Mouse (Mus musculus): ENCODE results near the gene Gstt3. TPM values are rescaled to one million over a fixed set of nuclear protein-coding genes. Genes with fewer than 3 reads are reported as not detected.
"Not testable (repeated sequence)": the region's sequence is repeated elsewhere in the genome, so short reads cannot be mapped to it uniquely, and the experiment has no call there.

Gstt3 gene
- polyA plus RNA-seq, 1 experiment from 2014 or later = 6.3 TPM

DNA sequence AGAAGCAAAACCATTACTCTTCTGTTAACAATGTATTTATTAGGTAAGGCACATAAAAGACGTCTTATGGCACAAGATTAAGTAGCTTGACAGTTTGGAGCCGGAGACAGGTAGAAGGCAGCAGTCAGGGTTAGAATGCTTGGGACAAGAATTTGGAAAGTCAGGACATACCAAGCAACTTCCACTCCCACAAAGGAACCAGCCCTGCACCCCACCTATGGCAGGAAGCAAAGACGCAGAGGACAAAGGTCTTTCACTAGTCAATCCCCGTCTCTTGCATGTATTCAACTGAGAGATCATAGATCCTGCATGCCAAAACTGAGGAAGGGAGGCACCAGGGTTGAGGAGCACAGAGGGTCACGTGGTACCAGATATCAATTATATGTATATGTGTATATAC lies 7.1 kb downstream of the Gstt3 start:
- Histone ChIP-seq H3K9me3 (ENCODE audit: control insufficient read depth, low read length) (no peaks in the 10 kb centered on the region), H3K27me3 (replicated peaks; ENCODE audit: control insufficient read depth, insufficient read depth, low read length) (peaks cover 6% of the 10 kb centered on the region), H3K4me1 (replicated peaks; ENCODE audit: control insufficient read depth, insufficient read depth, low read length) (peaks cover 3% of the 10 kb centered on the region), H3K27ac (ENCODE audit: low read depth, low read length) (no peak overlapping the region), H3K4me3 (ENCODE audit: low read depth, low read length) (no peak overlapping the region), H3K36me3 (ENCODE audit: control insufficient read depth, insufficient read depth, low read length) (no peaks in the 10 kb centered on the region), H3K4me2 (no peak overlapping the region; the same call in 1 of the 2 replicates), H3K9ac (ENCODE audit: low read depth, low read length) (no peak overlapping the region)
- DNase-seq (ENCODE audit: low spot score) (no peak), ATAC-seq (replicated peaks; ENCODE audit: low FRiP score) (no peak)
- WGBS = 83% methylated on average over 5 of the region's 5 CpGs

DNA sequence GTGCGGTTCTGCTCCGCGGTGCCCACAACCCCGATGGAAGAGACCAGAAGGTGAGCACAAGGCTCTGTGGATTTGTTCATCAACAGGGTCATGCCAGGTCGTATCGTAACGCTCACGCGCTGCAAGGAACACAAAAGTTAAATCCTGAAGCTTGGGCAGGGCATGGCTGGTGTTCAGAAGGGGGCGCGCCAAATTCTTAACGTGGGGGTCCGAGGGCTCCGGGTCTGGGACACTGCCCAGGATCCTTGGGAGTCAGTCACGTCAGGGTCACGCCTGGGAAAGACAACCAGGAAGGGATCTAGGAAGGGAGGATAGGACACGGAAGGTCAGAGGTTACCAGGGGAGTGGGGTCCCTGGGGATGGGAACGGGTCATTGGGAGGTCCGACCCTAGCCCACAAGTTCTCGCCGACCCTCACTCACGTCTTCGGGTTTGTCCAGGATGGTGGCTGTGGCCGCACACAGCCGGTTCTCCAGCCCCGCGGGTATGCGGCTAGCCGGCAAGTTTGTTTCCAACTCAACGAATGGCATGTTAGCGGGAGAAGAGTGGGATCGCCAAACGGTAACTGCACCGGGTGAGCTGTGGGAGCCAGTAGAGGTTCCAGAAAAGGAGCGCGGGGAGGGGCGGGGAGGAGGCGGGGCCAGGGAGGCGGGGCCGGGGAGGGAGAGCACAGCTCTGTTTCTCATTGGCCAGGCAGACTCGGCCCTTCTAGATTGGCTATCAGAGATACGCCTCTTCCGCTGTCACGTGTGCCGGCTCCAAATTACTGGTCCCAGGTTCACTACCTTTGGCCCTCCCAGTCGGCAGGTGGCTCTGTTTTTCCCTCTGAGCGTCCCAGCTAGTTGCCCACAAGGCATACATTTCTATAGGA lies 8.2 kb downstream of the Gstt3 start, which contains the start of gene Ddt:
Gene Ddt, minus strand, starts transcription at position 620 of the 870 bp plus-strand sequence.
- no peaks in the 10 kb centered on the region for H3K36me3 ChIP-seq (ENCODE audit: control insufficient read depth, insufficient read depth, low read length)
- no peaks in the 10 kb centered on the region for H3K9me3 ChIP-seq (ENCODE audit: control insufficient read depth, low read length)
- ATAC-seq (replicated peaks; ENCODE audit: low FRiP score) (peak; percentile 91), DNase-seq (ENCODE audit: low spot score) (peak; percentile 85)
- H3K9ac ChIP-seq (ENCODE audit: low read depth, low read length) = peak within 1 kb of the TSS; percentile 70
- peaks cover 3% of the 10 kb centered on the region for H3K4me1 ChIP-seq (replicated peaks; ENCODE audit: control insufficient read depth, insufficient read depth, low read length)
- under 1% methylated on average over 43 of the region's 47 CpGs for WGBS
- peaks cover 3% of the 10 kb centered on the region; the same call in 1 of the 2 replicates for H3K27me3 ChIP-seq (replicated peaks; ENCODE audit: control insufficient read depth, insufficient read depth, low read length)
- peak within 1 kb of the TSS; percentile 100 for H3K4me2 ChIP-seq
- H3K4me3 ChIP-seq (ENCODE audit: low read depth, low read length) = peak within 1 kb of the TSS; percentile 64
- peak within 1 kb of the TSS; percentile 65; the same call in 1 of the 2 replicates for H3K27ac ChIP-seq (ENCODE audit: low read depth, low read length)

- H3K27me3 ChIP-seq (replicated peaks; ENCODE audit: control insufficient read depth, insufficient read depth, low read length); DNase-seq (ENCODE audit: low spot score); H3K36me3 ChIP-seq (ENCODE audit: control insufficient read depth, insufficient read depth, low read length); H3K4me3 ChIP-seq (ENCODE audit: low read depth, low read length); H3K9ac ChIP-seq (ENCODE audit: low read depth, low read length); H3K27ac ChIP-seq (ENCODE audit: low read depth, low read length); ATAC-seq (replicated peaks; ENCODE audit: low FRiP score); H3K4me1 ChIP-seq (replicated peaks; ENCODE audit: control insufficient read depth, insufficient read depth, low read length); H3K4me2 ChIP-seq; H3K9me3 ChIP-seq (ENCODE audit: control insufficient read depth, low read length): not testable (repeated sequence)
- 32% methylated on average over 5 of the region's 5 CpGs for WGBS
Observed at GRCm38 (mm10) chr10:75767756-75768155, 13.5 kb downstream of the Gstt3 start.

DNA sequence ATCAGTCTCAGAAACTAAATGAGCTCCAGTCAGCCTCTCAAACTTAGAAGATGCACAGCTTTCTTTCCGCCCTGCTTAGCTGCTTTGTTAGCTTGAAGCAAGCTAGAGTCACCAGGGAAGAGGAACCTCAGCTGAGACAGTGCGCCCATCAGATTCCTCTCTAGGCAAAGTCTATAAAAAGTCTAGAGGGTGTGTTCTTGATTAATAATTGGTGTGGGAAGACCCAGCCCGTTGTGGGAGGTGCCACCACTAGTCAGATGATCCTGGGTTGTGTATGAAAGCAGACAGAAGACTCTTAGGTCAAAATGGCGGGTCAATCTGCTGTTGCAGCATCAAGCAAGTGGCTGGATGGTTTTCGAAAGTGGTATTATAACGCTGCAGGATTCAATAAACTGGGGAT lies 14.4 kb downstream of the Gstt3 start:
- H3K4me1 ChIP-seq (replicated peaks; ENCODE audit: control insufficient read depth, insufficient read depth, low read length) = peaks cover 3% of the 10 kb centered on the region
- no peak for DNase-seq (ENCODE audit: low spot score)
- WGBS = 76% methylated on average over 6 of the region's 6 CpGs

DNA sequence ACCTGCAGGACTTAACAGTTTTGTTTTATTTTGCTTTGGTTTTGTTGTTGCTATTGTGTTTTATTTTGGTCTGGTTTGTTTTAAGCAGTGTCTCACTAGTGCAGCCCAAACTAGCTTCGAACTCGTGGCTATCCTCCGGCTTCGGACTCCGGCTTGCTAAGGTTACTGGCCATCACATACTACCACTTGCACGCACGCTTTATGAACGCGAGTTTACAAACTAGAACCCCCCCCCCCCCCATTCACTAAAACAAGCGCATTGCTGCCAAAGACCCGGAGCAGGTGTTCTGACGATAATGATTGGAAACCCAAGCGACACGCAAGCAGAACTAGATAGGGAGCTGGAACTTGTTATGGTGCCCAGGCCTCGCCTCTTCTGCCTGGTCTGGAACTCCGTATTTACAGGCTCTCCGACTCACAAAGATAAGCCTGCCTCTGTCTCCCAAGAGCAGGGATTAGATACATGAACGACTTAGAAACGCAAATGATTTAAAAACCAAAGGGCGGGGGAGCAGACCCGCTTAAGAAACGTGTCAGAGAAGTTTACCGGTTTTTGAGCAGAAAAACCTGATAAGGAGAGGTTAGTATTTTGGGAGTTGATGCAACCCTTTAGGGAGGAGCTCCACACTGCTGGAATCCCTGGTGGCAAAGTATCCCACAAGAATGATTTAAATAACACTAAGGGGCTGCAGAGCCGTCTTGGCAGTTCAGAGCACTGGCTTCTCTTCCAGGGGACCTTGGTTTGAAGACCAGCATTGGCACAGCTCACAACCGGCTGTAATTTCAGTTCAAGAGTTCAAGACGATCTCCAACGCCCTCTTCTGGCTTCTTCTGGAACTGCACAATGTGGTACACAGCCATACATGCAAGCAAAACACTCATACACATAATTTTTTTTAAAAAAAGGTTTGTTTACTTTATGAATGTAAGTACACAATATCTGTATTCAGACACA lies 16.4 kb downstream of the Gstt3 start:
- Histone ChIP-seq H3K27me3 (replicated peaks; ENCODE audit: control insufficient read depth, insufficient read depth, low read length) (no peaks in the 10 kb centered on the region), H3K4me2 (peak overlapping the region; percentile 87), H3K36me3 (ENCODE audit: control insufficient read depth, insufficient read depth, low read length) (peaks cover 10% of the 10 kb centered on the region; the same call in 1 of the 2 replicates), H3K4me1 (replicated peaks; ENCODE audit: control insufficient read depth, insufficient read depth, low read length) (peaks cover 3% of the 10 kb centered on the region; the same call in 1 of the 2 replicates), H3K27ac (ENCODE audit: low read depth, low read length) (peak overlapping the region; percentile 91), H3K9me3 (ENCODE audit: control insufficient read depth, low read length) (no peaks in the 10 kb centered on the region), H3K9ac (ENCODE audit: low read depth, low read length) (peak overlapping the region; percentile 62), H3K4me3 (ENCODE audit: low read depth, low read length) (peak overlapping the region; percentile 79)
- WGBS = 1% methylated on average over 27 of the region's 27 CpGs
- ATAC-seq (replicated peaks; ENCODE audit: low FRiP score) (peak; percentile 60), DNase-seq (ENCODE audit: low spot score) (peak; percentile 83)

More for the DNA sequence above, 14.4 kb downstream of the Gstt3 start:
- Histone ChIP-seq H3K36me3 (ENCODE audit: control insufficient read depth, insufficient read depth, low read length) (no peaks in the 10 kb centered on the region), H3K27me3 (replicated peaks; ENCODE audit: control insufficient read depth, insufficient read depth, low read length) (no peaks in the 10 kb centered on the region), H3K9me3 (ENCODE audit: control insufficient read depth, low read length) (no peaks in the 10 kb centered on the region), H3K4me3 (ENCODE audit: low read depth, low read length) (no peak overlapping the region), H3K9ac (ENCODE audit: low read depth, low read length) (no peak overlapping the region), H3K27ac (ENCODE audit: low read depth, low read length) (no peak overlapping the region), H3K4me2 (no peak overlapping the region)
- ATAC-seq (replicated peaks; ENCODE audit: low FRiP score) = no peak

GRCm38 (mm10) chr10:75763682-75764518 lies 17.3 kb downstream of the Gstt3 start, which contains the start of gene Cabin1:
Gene Cabin1 (minus strand): TSS chr10:75764341.
- H3K27me3 ChIP-seq (replicated peaks; ENCODE audit: control insufficient read depth, insufficient read depth, low read length) = no peaks in the 10 kb centered on the region
- peaks cover 3% of the 10 kb centered on the region; the same call in 1 of the 2 replicates for H3K4me1 ChIP-seq (replicated peaks; ENCODE audit: control insufficient read depth, insufficient read depth, low read length)
- ATAC-seq (replicated peaks; ENCODE audit: low FRiP score) (peak; percentile 95), DNase-seq (ENCODE audit: low spot score) (peak; percentile 97)
- peak within 1 kb of the TSS; percentile 87 for H3K4me2 ChIP-seq
- H3K27ac ChIP-seq (ENCODE audit: low read depth, low read length) = peak within 1 kb of the TSS; percentile 91
- H3K4me3 ChIP-seq (ENCODE audit: low read depth, low read length) = peak within 1 kb of the TSS; percentile 79
- H3K36me3 ChIP-seq (ENCODE audit: control insufficient read depth, insufficient read depth, low read length) = peaks cover 14% of the 10 kb centered on the region; the same call in 1 of the 2 replicates
- peak within 1 kb of the TSS; percentile 62 for H3K9ac ChIP-seq (ENCODE audit: low read depth, low read length)
- no peaks in the 10 kb centered on the region for H3K9me3 ChIP-seq (ENCODE audit: control insufficient read depth, low read length)
- under 1% methylated on average over 60 of the region's 61 CpGs for WGBS

- peaks cover 14% of the 10 kb centered on the region; the same call in 1 of the 2 replicates for H3K36me3 ChIP-seq (ENCODE audit: control insufficient read depth, insufficient read depth, low read length)
Observed at GRCm38 (mm10) chr10:75762413-75762812, 18.8 kb downstream of the Gstt3 start.

More at GRCm38 (mm10) chr10:75762413-75762812, 18.8 kb downstream of the Gstt3 start:
- ATAC-seq (replicated peaks; ENCODE audit: low FRiP score) (peak; percentile 60), DNase-seq (ENCODE audit: low spot score) (no peak)
- Histone ChIP-seq H3K4me3 (ENCODE audit: low read depth, low read length) (peak overlapping the region; percentile 33), H3K9ac (ENCODE audit: low read depth, low read length) (peak overlapping the region; percentile 43; the same call in 1 of the 2 replicates), H3K4me2 (peak overlapping the region; percentile 87), H3K27ac (ENCODE audit: low read depth, low read length) (peak overlapping the region; percentile 85), H3K4me1 (replicated peaks; ENCODE audit: control insufficient read depth, insufficient read depth, low read length) (peaks cover 3% of the 10 kb centered on the region; the same call in 1 of the 2 replicates), H3K27me3 (replicated peaks; ENCODE audit: control insufficient read depth, insufficient read depth, low read length) (no peaks in the 10 kb centered on the region), H3K9me3 (ENCODE audit: control insufficient read depth, low read length) (no peaks in the 10 kb centered on the region)
- 75% methylated on average over 3 of the region's 3 CpGs for WGBS

Data from liver, embryonic 11.5 days (tissue).